In the genomic region with DNA sequence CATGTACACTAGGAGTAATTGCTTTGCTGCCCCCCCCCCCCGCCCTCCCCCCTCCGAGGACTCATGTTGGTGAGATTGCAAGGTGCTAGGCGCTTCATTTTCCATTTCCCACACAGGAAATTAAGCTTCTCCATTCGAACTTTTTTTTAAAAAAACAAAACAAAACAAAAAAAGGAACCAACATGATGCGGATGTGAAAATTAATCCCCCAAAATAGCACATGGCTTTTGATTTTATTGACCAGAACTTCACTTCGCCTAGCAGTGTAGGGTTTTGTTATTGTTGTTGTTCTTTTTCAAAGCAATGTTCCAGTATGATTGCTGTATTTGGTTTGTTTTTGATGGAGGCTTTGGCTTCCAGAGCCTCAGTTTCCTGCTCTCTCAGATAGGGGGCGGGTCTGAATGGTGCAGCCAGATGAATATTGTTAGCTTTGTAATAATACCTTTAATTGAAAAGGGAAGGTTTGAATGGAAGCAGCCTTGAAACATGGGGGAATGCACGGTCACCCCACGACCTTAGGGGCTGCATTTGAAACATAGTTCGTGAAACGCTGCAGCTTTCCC, we compare ENCODE assay signal across 8 mouse cellular contexts. TPM values are rescaled to one million over a fixed set of nuclear protein-coding genes. Genes with fewer than 3 reads are reported as not detected.
DNase-seq lines count a peak whose midpoint lies in the region; ATAC-seq and TF ChIP-seq lines count a peak whose summit lies in the region.

No protein-coding gene starts in this region.

- H3K27ac ChIP-seq in spleen, adult 2 months (ENCODE audit: insufficient read depth, low read length): peak overlapping the region; percentile 68
- peak overlapping the region; percentile 92 for H3K27ac ChIP-seq in forebrain, embryonic 10.5 days
- H3K27ac ChIP-seq in liver, embryonic 12.5 days: peak overlapping the region; percentile 75
- H3K27ac ChIP-seq in stomach, postnatal 0 days (replicated peaks): peak overlapping the region; percentile 30; the same call in 1 of the 2 replicates

- TF ChIP-seq EP300 in stomach, postnatal 0 days (optimal IDR thresholded peaks at IDR 0.05): no peak

- no peak for ATAC-seq in liver, embryonic 12.5 days
- ATAC-seq in stomach, postnatal 0 days (ENCODE audit: low FRiP score, low TSS enrichment): no peak

- peaks cover 6% of the 10 kb centered on the region; the same call in 1 of the 2 replicates for H3K4me1 ChIP-seq in spleen, adult 2 months (ENCODE audit: control insufficient read depth, insufficient read depth, insufficient read length)
- H3K4me1 ChIP-seq in forebrain, embryonic 10.5 days: peaks cover 44% of the 10 kb centered on the region
- H3K4me1 ChIP-seq in liver, embryonic 12.5 days: peaks cover 53% of the 10 kb centered on the region
- H3K4me1 ChIP-seq in stomach, postnatal 0 days (replicated peaks; ENCODE audit: control insufficient read depth, insufficient read depth): peaks cover 8% of the 10 kb centered on the region

- WGBS in spleen, adult 2 months: 2% methylated on average over 11 of the region's 11 CpGs
- WGBS in forebrain, embryonic 10.5 days: 12% methylated on average over 11 of the region's 11 CpGs
- WGBS in liver, embryonic 12.5 days (ENCODE audit: insufficient replicate concordance): 13% methylated on average over 10 of the region's 11 CpGs
- WGBS in stomach, postnatal 0 days: 7% methylated on average over 11 of the region's 11 CpGs

- H3K9me3 ChIP-seq in forebrain, embryonic 10.5 days: no peaks in the 10 kb centered on the region
- H3K9me3 ChIP-seq in liver, embryonic 12.5 days (replicated peaks): no peaks in the 10 kb centered on the region
- H3K9me3 ChIP-seq in stomach, postnatal 0 days (ENCODE audit: control insufficient read depth, low read length): no peaks in the 10 kb centered on the region

- H3K36me3 ChIP-seq in spleen, adult 2 months (ENCODE audit: control insufficient read depth, insufficient read depth, low read length): peaks cover 3% of the 10 kb centered on the region; the same call in 1 of the 2 replicates
- no peaks in the 10 kb centered on the region for H3K36me3 ChIP-seq in forebrain, embryonic 10.5 days (replicated peaks)
- H3K36me3 ChIP-seq in liver, embryonic 12.5 days: no peaks in the 10 kb centered on the region
- no peaks in the 10 kb centered on the region for H3K36me3 ChIP-seq in stomach, postnatal 0 days (ENCODE audit: control insufficient read depth, insufficient read depth, low read length)

- DNase-seq in spleen, adult 2 months (ENCODE audit: low read depth in 1 of 2, low spot score in 2 of 2): peak in 1 of 2 experiments; percentile 8
- no peak for DNase-seq in spleen, postnatal 36 days (ENCODE audit: low spot score in 2 of 2)
- no peak for DNase-seq in forebrain, embryonic 10.5 days (ENCODE audit: extremely low spot score, low spot score)
- DNase-seq in stomach, postnatal 0 days (ENCODE audit: low spot score): peak; percentile 32
- DNase-seq in layer of hippocampus, adult 9-10 months (ENCODE audit: low spot score): no peak
- DNase-seq in gastrocnemius, adult 18-20 months (ENCODE audit: low spot score): no peak
- no peak for DNase-seq in layer of hippocampus, adult 18-20 months (ENCODE audit: low spot score in 2 of 2)

- peak overlapping the region; percentile 95 for H3K4me2 ChIP-seq in liver, embryonic 12.5 days
- H3K4me2 ChIP-seq in stomach, postnatal 0 days (replicated peaks; ENCODE audit: low read depth): peak overlapping the region; percentile 100

- no peaks in the 10 kb centered on the region for H3K27me3 ChIP-seq in spleen, adult 2 months (ENCODE audit: control insufficient read depth, insufficient read depth, low read length)
- H3K27me3 ChIP-seq in forebrain, embryonic 10.5 days (ENCODE audit: poor library complexity, severe bottlenecking): no peaks in the 10 kb centered on the region
- no peaks in the 10 kb centered on the region for H3K27me3 ChIP-seq in liver, embryonic 12.5 days (replicated peaks)
- H3K27me3 ChIP-seq in stomach, postnatal 0 days (ENCODE audit: control insufficient read depth, insufficient read depth, low read length): no peaks in the 10 kb centered on the region

- TF ChIP-seq POLR2A in spleen, adult 2 months (IDR thresholded peaks at IDR 0.05; ENCODE audit: low read depth, low read length): no peak

- H3K9ac ChIP-seq in liver, embryonic 12.5 days: peak overlapping the region; percentile 87
- H3K9ac ChIP-seq in stomach, postnatal 0 days (ENCODE audit: low read length): peak overlapping the region; percentile 31

- peak overlapping the region; percentile 82; the same call in 1 of the 2 replicates for H3K4me3 ChIP-seq in spleen, adult 2 months (ENCODE audit: extremely low read depth, insufficient read depth, insufficient read length)
- H3K4me3 ChIP-seq in forebrain, embryonic 10.5 days: peak overlapping the region; percentile 71
- H3K4me3 ChIP-seq in liver, embryonic 12.5 days: peak overlapping the region; percentile 89
- H3K4me3 ChIP-seq in stomach, postnatal 0 days (ENCODE audit: low read depth, low read length): peak overlapping the region; percentile 14; the same call in 1 of the 2 replicates

- no peak for TF ChIP-seq CTCF in spleen, adult 2 months (IDR thresholded peaks at IDR 0.05; ENCODE audit: extremely low read depth, insufficient read depth, insufficient read length, insufficient replicate concordance)
- TF ChIP-seq CTCF in stomach, postnatal 0 days (IDR thresholded peaks at IDR 0.05; ENCODE audit: low read depth): peak; percentile 26; the same call in 1 of the 2 replicates

RNA-seq across cellular contexts. Expression of a gene that starts 1.7 kb away (rescaled TPM):
- polyA plus RNA-seq in spleen, adult 2 months (2012; rRNA removed): 36.0 and 44.0 TPM in 2 replicates
- 9.7 and 9.8 TPM in 2 replicates for polyA plus RNA-seq in forebrain, embryonic 10.5 days (2016; fragmentation: Nextera tagmentation; extraction: Ambion mirVana)
- polyA plus RNA-seq in liver, embryonic 12.5 days (2016; fragmentation: Nextera tagmentation; extraction: Ambion mirVana): 4.5 and 4.9 TPM in 2 replicates
- polyA plus RNA-seq in stomach, postnatal 0 days (2015; fragmentation: Nextera tagmentation; extraction: Ambion mirVana): 3.6 and 4.1 TPM in 2 replicates
- 10 to 100 TPM; 18.1 to 19.0 TPM for total RNA-seq in gastrocnemius, adult 18-20 months (2021)
- 10 to 100 TPM; 68.8 to 71.3 TPM for total RNA-seq in layer of hippocampus, adult 18-20 months (2021)

RNA-seq across cellular contexts. Expression of a gene that starts 32.3 kb away (rescaled TPM):
- 92.6 and 125 TPM in 2 replicates for polyA plus RNA-seq in spleen, adult 2 months (2012; rRNA removed)
- polyA plus RNA-seq in forebrain, embryonic 10.5 days (2016; fragmentation: Nextera tagmentation; extraction: Ambion mirVana): 30.0 and 32.1 TPM in 2 replicates
- 43.6 and 44.5 TPM in 2 replicates for polyA plus RNA-seq in liver, embryonic 12.5 days (2016; fragmentation: Nextera tagmentation; extraction: Ambion mirVana)
- 41.0 and 44.6 TPM in 2 replicates for polyA plus RNA-seq in stomach, postnatal 0 days (2015; fragmentation: Nextera tagmentation; extraction: Ambion mirVana)
- 10 to 100 TPM; 88.1 to 92.2 TPM for total RNA-seq in gastrocnemius, adult 18-20 months (2021)
- total RNA-seq in layer of hippocampus, adult 18-20 months (2021): 10 to 100 TPM; 10.8 to 12.7 TPM

Comparison
In these comparisons a context has a peak if more than half of its experiments do, and no peak if none do; other contexts are left out.
1. H3K27ac ChIP-seq: peak in every context shown above with its lines; median percentile 92 in forebrain, embryonic 10.5 days; 75 in liver, embryonic 12.5 days; 68 in spleen, adult 2 months; 30 in stomach, postnatal 0 days.
2. H3K4me3 ChIP-seq: peak in every context shown above with its lines; median percentile 89 in liver, embryonic 12.5 days; 82 in spleen, adult 2 months; 71 in forebrain, embryonic 10.5 days; 14 in stomach, postnatal 0 days.